Mouse (Mus musculus) brain, embryonic 18.5 days (tissue): ENCODE data around the gene Plpp7.

ENCODE experiments used
- DNase-seq: peaks from one replicate; pipeline ENCODE4 v3.0.0-alpha.2; 2012; ENCODE audit warnings: low read depth, low spot score

Gene Plpp7

GRCm38 (mm10) chr2:32139377-32139776 lies 44.0 kb downstream of the Plpp7 start:
- DNase-seq: no peak

DNA sequence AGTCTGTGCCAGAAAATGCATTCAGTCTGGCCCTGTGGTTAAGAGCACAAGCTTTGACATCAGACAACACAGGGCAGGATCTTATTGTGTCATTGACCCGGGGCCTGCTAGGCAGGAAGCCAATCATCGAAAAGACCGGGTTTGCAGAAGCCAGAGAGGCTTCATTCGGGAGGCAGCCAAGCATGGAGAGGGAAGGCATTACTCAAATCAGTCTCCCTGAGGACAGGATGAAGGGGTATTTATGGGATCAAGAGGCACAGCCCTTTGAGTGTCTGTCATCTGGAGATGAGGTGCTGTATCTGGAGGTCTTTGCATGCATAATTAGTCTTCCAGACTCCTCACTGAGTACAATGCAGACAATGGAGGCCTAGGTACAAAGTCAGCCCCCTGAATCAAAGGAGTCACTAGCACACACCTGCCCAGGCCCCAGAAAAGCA lies 45.2 kb downstream of the Plpp7 start:
- DNase-seq: no peak

DNA sequence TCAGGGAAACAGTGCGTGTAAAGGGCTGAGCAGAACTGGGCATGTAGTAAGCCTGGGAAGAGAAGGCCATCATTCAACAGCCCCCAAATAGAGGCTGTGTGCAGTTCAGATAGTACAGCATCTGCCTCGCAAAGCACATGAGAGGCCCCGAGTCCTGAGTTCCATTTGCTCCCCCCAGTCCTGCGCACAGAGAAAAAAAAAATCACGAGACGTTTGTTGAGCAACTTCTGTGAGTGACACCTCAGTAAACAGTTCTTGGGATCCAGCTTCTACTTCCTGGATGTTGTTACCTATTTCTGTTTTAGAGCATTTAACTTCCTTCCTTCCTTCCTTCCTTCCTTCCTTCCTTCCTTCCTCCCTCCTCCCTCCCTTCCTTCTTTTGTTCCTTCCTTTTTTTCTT lies 46.3 kb downstream of the Plpp7 start:
- no peak for DNase-seq

GRCm38 (mm10) chr2:32142368-32142767 lies 47.0 kb downstream of the Plpp7 start:
- DNase-seq: no peak

GRCm38 (mm10) chr2:32144633-32145032 lies 49.3 kb downstream of the Plpp7 start:
- no peak for DNase-seq

DNA sequence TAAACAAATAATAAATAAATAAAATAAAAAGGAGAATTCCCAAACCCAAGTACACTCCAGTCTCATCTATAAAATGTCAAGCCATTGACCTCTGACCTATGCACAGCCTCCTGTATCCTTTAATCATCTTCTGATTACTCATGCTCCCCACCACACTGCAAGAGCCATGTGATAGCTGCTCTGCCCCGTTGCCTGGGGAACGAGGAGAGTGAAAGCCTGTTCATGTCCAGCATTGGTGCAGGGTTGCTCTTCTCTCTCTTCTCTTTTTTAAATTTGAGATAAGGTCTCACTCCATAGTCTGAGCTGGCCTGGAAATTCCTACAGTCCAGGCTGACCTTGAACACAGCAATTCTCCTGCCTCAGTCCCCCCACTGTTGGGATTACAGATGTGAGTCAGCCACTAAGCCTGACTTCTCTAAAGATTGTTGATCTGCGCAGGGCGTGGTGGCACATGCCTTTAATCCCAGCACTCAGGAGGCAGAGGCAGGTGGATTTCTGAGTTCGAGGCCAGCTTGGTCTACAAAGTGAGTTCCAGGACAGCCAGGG lies 51.4 kb downstream of the Plpp7 start:
- no peak for DNase-seq

DNA sequence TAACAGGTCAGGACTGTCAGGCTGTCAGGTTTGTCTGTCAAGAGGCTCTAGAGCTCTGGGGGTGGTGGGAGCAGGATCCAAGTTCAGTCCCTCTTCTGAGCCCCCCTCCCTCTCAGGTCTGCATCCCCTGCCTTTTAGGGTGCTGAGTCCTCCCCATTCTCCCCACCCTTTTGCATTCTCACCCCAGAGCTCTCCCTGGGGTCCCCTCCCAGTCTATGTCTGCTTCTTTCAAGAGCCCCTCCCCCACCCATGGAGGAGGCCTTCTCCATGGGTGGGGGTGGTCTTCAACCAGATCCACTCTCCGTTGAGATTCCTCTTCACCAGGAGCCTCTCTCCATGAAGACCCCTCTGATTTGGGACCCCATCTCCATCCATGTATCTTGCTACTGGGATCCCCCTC lies 54.8 kb downstream of the Plpp7 start:
- no peak for DNase-seq

- no peak for DNase-seq
Measured at GRCm38 (mm10) chr2:32150562-32150923, 55.2 kb downstream of the Plpp7 start.

GRCm38 (mm10) chr2:32150924-32151659 lies 55.8 kb downstream of the Plpp7 start, which contains the start of gene Prrc2b:
Gene Prrc2b (plus strand): TSS chr2:32151082.
- DNase-seq: no peak

- no peak for DNase-seq
Measured at GRCm38 (mm10) chr2:32151660-32152366, 56.5 kb downstream of the Plpp7 start.

DNA sequence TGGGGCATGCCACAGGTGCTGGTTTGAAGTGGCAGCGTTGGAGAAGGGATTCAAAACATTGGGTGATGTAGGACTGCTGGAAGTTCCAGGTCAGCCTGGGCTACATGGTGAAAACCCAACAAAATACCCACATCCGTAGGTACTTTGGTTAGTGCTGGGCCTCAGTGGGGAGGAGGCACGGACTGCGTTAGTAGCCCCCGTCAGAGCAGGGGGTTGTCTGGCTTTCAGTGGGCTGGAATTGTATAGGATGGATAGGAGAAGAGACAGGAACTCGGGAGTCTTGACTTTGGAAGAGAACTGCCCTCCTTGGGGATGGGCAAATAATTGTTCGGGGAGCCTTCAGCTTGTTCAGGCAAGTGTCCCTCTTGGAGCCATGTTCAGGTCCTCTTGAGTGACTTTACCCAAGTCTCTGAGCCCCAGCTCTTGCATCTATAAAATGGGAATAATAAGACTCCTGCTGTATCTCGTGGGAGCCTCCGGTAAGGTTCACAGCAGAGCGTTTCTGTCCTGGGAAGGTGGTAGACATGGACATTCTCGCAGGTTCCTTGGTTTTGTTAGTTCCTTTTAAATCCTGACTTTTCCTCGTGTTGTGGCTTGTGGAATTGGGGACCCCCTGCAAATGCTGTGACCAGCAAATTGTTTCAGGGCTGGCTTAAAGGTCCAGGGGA lies 57.2 kb downstream of the Plpp7 start:
- no peak for DNase-seq

GRCm38 (mm10) chr2:32153041-32153790 lies 57.9 kb downstream of the Plpp7 start:
- DNase-seq: no peak

DNA sequence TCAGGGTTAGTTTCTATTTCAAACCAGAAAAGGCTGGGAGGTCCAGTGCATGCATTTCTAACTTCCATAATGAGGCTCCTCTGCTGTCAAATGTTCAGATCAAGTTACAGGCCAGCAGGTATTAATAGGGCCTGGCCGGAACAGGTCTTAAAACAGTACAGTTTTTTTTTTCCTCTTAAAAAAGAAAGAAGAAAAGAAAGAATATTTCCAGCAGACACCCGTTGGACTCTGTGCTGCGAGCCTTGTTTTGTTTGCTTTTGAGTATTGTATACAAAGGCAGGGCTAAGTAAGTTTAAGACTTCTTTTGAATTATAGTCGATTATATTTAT lies 58.4 kb downstream of the Plpp7 start:
- no peak for DNase-seq

DNA sequence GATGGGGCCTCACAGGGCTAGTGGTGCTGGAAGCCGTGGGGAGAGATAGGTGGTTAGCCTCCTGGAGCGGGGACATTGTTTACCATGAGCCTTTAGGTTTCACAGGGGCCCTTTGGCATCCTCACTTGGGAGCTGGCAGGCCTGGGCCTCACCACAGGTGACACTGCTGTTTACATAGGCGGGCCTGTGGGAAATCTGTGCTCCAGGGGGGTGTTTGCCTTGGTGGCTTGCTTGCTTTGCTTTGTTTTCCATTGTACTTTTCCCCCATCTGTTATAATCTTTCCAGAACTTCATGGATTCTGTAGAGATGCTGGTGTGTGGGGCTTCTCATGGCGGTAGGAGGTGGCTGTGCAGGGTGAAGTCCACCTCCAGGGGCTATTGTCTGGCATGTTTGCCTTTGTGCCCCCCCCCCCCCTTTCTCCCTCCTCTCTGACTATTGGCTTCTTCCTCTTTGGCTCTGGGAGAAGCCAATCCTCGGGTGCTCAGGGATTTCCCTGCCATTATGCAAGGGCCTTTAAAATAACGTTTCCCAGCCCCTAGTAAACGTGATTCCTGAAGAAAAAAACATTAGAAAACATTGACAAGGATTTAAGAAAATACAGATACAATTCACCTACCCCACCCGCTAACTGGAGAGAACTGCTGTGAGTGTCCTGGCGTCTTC lies 59.1 kb downstream of the Plpp7 start:
- no peak for DNase-seq

- no peak for DNase-seq
Measured at GRCm38 (mm10) chr2:32154998-32155541, 59.7 kb downstream of the Plpp7 start.

DNA sequence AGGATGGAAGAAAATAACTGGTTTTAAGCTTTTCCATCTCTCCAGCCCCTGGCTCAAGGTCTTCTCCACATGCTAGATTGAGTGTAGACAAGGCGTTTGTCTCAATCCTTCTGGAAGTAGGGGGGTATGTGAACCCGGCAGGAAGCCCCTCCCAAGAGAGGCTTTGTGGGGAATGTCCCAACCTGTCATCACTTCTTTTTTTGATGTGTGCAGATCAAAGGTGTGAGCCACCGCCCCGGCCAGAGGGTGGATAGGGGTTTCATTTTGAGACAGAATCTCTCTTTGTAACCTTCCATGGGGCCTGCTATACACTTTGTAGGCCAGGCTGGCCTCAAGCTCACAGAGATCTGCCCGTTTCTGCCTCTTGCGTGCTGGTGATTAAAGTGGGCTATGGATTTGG lies 60.3 kb downstream of the Plpp7 start:
- no peak for DNase-seq

GRCm38 (mm10) chr2:32156645-32157044 lies 61.3 kb downstream of the Plpp7 start:
- no peak for DNase-seq

GRCm38 (mm10) chr2:32157328-32157727 lies 62.0 kb downstream of the Plpp7 start:
- DNase-seq: no peak

DNA sequence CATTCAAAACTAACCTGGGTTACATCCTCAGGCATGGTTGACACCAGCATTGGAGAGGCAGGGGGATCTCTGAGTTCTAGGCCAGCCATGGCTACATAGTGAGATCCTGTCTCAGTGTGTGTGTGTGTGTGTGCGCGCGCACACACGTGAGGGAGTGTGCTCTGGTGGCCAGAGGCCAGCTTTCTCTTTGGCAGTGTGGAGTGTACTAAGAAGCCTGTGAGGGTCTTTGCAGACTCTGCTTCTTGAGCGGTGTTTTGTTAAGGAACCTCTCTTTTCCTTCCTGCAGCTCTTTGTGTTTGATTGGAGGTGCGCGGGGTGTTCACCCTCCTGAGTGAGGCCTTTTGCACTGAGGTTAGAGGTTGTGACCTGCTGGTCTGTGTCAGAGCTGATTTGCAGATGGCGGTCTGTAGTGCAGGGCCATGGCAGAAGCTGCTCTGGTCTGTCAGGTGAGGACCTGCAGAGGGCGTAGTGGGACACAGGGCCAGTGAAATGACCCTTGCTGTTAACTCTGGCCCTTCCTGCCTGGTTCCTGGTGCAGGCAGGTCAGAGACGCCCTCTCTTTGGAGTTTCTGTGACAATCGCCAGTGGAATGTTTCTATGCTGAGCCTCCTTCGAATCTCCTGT lies 63.4 kb downstream of the Plpp7 start:
- DNase-seq: no peak
